Mouse (Mus musculus) heart, embryonic 11.5 days (tissue): ENCODE measurements around the gene Gdpgp1. TPM values are rescaled to one million over a fixed set of nuclear protein-coding genes. Genes with fewer than 3 reads are reported as not detected.

Source experiments
- ATAC-seq: fragments of 200-750 bp; cut with Nextera tagmentation; replicated peaks from 2 replicates; pipeline ENCODE4 v1.8.0; 2017; ENCODE audit warnings: moderate library complexity; ENCODE audit not compliant: insufficient number of reproducible peaks, low FRiP score, low TSS enrichment
- H3K27ac ChIP-seq: fragments of 300-500 bp; sonication (generic); 2 replicates; pipeline ENCODE4 v1.5.1; 2014; ENCODE audit warnings: mild to moderate bottlenecking, low read depth, low read length
- H3K27me3 ChIP-seq: fragments of 300-500 bp; sonication (generic); 2 replicates; pipeline ENCODE4 v1.6.1; 2014; ENCODE audit warnings: mild to moderate bottlenecking, low read length, mixed read lengths; ENCODE audit not compliant: control insufficient read depth, insufficient read depth
- H3K36me3 ChIP-seq: fragments of 300-500 bp; sonication (generic); 2 replicates; pipeline ENCODE4 v1.6.1; 2014; ENCODE audit warnings: mild to moderate bottlenecking, low read length, moderate library complexity, mixed read lengths; ENCODE audit not compliant: control insufficient read depth, insufficient read depth
- H3K4me1 ChIP-seq: fragments of 300-500 bp; sonication (generic); 2 replicates; pipeline ENCODE4 v1.6.1; 2014; ENCODE audit warnings: low read length; ENCODE audit not compliant: control insufficient read depth, insufficient read depth
- H3K4me2 ChIP-seq: fragments of 300-500 bp; sonication (generic); 2 replicates; pipeline ENCODE4 v1.6.1; 2014; ENCODE audit warnings: mild to moderate bottlenecking, moderate library complexity
- H3K4me3 ChIP-seq: fragments of 300-500 bp; sonication (generic); 2 replicates; pipeline ENCODE4 v1.5.1; 2014; ENCODE audit warnings: low read depth, low read length
- H3K9ac ChIP-seq: fragments of 300-500 bp; sonication (generic); 2 replicates; pipeline ENCODE4 v1.6.1; 2014; ENCODE audit warnings: mild to moderate bottlenecking, low read depth, low read length, moderate library complexity
- H3K9me3 ChIP-seq: fragments of 300-500 bp; sonication (generic); replicated peaks from 2 replicates; pipeline ENCODE4 v1.6.1; 2016; ENCODE audit warnings: low read length; ENCODE audit not compliant: control insufficient read depth
- WGBS: fragments of 180-500 bp; shearing (Covaris S2); extraction: QIAGEN DNeasy Blood & Tissue Kit; methylation state at CpG from one replicate; pipeline ENCODE4 v1.1.7; 2014; ENCODE audit not compliant: insufficient replicate concordance; 5-methylcytosine and 5-hydroxymethylcytosine counted together
- polyA plus RNA-seq: library from polyadenylated mRNA; unstranded; fragments of >200 nt; fragmentation: Nextera tagmentation; extraction: Ambion mirVana; gene quantifications from 2 replicates; pipeline ENCODE4 v1.2.1, GENCODE M21; 2014

Gene Gdpgp1
- polyA plus RNA-seq, 1 experiment from 2014 or later: 5.5 TPM

DNA sequence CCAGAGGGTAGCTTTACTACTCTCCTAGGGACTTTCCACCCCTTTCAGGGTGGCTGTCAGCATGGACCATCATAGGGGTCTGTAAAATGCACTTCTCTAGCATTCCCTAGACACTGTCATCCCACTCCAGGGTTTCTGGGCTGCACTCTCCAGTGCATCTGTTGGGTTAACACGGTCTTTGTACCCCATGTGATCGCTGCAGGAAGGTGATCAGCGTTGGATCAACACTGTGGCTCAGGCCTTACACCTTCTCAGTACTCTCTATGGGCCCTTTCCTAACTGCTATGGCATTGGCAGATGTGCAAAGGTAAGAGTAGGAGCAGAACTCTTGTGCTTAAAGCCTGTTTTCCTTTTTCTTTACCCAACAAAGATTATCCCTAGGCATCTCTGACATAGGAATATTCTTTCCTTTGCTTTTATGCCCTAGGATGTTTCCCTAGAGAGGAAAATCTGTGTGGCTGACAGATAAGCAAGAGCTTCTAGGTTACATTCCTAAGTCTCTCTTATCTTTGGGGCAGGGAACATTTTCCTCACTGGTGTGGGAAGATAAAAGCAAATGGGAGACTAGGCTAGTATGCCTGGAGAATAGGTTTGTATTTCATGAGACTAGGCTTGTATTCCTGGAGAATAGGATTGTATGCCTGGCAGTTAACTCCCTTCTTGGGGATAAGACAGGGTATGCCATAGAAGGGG is 50.7 kb downstream of the Gdpgp1 start:
- peaks cover 27% of the 10 kb centered on the region; the same call in 1 of the 2 replicates for H3K36me3 ChIP-seq
- H3K9ac ChIP-seq: no peak overlapping the region
- no peaks in the 10 kb centered on the region for H3K27me3 ChIP-seq
- no peaks in the 10 kb centered on the region for H3K9me3 ChIP-seq
- no peak overlapping the region for H3K4me2 ChIP-seq
- no peak for ATAC-seq
- H3K4me3 ChIP-seq: no peak overlapping the region
- H3K27ac ChIP-seq: no peak overlapping the region; the same call in 1 of the 2 replicates
- H3K4me1 ChIP-seq: no peaks in the 10 kb centered on the region
- WGBS: 43% methylated on average over 3 of the region's 3 CpGs

DNA sequence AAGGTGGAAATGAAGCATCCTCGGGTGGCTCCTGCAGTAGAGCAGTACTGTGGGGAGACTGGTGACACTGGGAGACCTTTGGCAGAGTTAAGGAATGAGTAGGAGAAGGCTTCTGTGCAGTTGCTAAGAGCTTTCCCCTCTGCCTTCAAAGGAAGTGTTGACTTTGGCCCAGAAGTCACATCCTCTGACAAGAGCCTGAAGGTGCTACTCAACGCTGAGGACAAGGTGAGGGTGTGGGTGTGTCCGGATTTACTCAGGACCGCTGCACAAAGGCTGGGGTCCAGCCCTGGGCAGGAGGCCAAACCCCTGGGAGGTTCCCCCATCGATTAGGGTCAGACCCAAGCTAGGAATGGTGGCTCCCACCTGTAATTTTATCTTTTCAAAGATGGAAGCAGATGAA is 51.7 kb downstream of the Gdpgp1 start:
- H3K36me3 ChIP-seq: peaks cover 27% of the 10 kb centered on the region; the same call in 1 of the 2 replicates
- no peaks in the 10 kb centered on the region for H3K9me3 ChIP-seq
- H3K27ac ChIP-seq: no peak overlapping the region
- no peak for ATAC-seq
- H3K4me1 ChIP-seq: no peaks in the 10 kb centered on the region
- H3K27me3 ChIP-seq: no peaks in the 10 kb centered on the region
- 73% methylated on average over 5 of the region's 5 CpGs for WGBS
- no peak overlapping the region for H3K9ac ChIP-seq
- H3K4me2 ChIP-seq: no peak overlapping the region
- no peak overlapping the region for H3K4me3 ChIP-seq

- Histone ChIP-seq H3K4me3 (no peak overlapping the region), H3K9me3 (no peaks in the 10 kb centered on the region), H3K9ac (no peak overlapping the region), H3K36me3 (peaks cover 30% of the 10 kb centered on the region), H3K4me2 (no peak overlapping the region), H3K27ac (no peak overlapping the region), H3K27me3 (no peaks in the 10 kb centered on the region), H3K4me1 (no peaks in the 10 kb centered on the region)
- no peak for ATAC-seq
- 89% methylated on average over 6 of the region's 6 CpGs for WGBS
Observed at GRCm38 (mm10) chr7:80285725-80286124, 53.1 kb downstream of the Gdpgp1 start.

DNA sequence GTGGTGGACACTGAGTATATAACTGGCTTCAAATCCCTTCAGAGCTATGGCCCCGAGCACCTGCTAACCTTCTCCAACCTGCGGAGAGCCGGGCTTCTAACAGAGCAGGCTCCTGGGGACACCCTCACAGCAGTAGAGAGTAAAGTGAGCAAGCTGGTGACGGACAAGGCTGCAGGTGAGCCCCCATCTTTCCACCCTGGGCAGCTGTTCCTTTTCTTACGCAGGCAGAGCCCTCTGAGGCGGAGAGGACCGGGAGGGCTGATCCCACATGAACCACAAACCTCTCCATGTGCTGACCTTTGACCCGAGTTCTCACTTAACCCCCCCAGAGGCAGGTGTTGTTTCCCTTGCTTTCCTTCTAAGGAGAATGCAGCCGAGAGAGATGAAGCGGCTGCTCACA is 55.1 kb downstream of the Gdpgp1 start:
- Histone ChIP-seq H3K4me2 (no peak overlapping the region), H3K36me3 (peaks cover 30% of the 10 kb centered on the region), H3K9ac (no peak overlapping the region), H3K4me3 (no peak overlapping the region), H3K9me3 (no peaks in the 10 kb centered on the region), H3K27me3 (no peaks in the 10 kb centered on the region), H3K27ac (no peak overlapping the region), H3K4me1 (no peaks in the 10 kb centered on the region)
- no peak for ATAC-seq
- 75% methylated on average over 10 of the region's 10 CpGs for WGBS

Other genes starting within 250 kb of the Gdpgp1 start
- 11.2 and 11.8 TPM in 2 replicates for gene Zfp710, start 208.1 kb upstream of the Gdpgp1 start, polyA plus RNA-seq
- 1,200 and 1,395 TPM in 2 replicates for gene Idh2, start 117.5 kb upstream of the Gdpgp1 start, polyA plus RNA-seq
- gene Sema4b, start 46.0 kb upstream of the Gdpgp1 start, polyA plus RNA-seq: 5.9 and 8.5 TPM in 2 replicates
- 53.8 and 57.4 TPM in 2 replicates for gene Cib1, start 52 bp upstream of the Gdpgp1 start, polyA plus RNA-seq
- 0.31 and 0.51 TPM in 2 replicates for gene Ttll13, start 13.5 kb downstream of the Gdpgp1 start, polyA plus RNA-seq
- gene Ngrn, start 28.4 kb downstream of the Gdpgp1 start, polyA plus RNA-seq: 41.4 and 41.8 TPM in 2 replicates
- 12.3 and 13.4 TPM in 2 replicates for gene Vps33b, start 36.8 kb downstream of the Gdpgp1 start, polyA plus RNA-seq
- gene Prc1, start 61.6 kb downstream of the Gdpgp1 start, polyA plus RNA-seq: 148 and 156 TPM in 2 replicates
- 8.9 and 9.0 TPM in 2 replicates for gene Rccd1, start 91.6 kb downstream of the Gdpgp1 start, polyA plus RNA-seq
- 11.3 and 15.6 TPM in 2 replicates for gene Unc45a, start 108.1 kb downstream of the Gdpgp1 start, polyA plus RNA-seq
- 13.3 and 15.7 TPM in 2 replicates for gene Hddc3, start 110.2 kb downstream of the Gdpgp1 start, polyA plus RNA-seq
- 12.3 and 12.7 TPM in 2 replicates for gene Man2a2, start 138.5 kb downstream of the Gdpgp1 start, polyA plus RNA-seq
- 4.7 and 7.1 TPM in 2 replicates for gene Fes, start 155.1 kb downstream of the Gdpgp1 start, polyA plus RNA-seq
- 16.0 and 23.5 TPM in 2 replicates for gene Furin, start 172.6 kb downstream of the Gdpgp1 start, polyA plus RNA-seq